Mouse (Mus musculus) right cerebral cortex, adult 18-20 months (tissue): ENCODE measurements around the gene Pdha1.

Experiments used
- DNase-seq: peaks from one replicate; pipeline ENCODE4 v3.0.0; 2022; ENCODE audit warnings: mixed read lengths

Pdha1 gene

GRCm38 (mm10) chrX:160137861-160138717 lies at the start of gene Pdha1:
Pdha1 (minus strand) TSS chrX:160138413.
- DNase-seq: peak; percentile 87

DNA sequence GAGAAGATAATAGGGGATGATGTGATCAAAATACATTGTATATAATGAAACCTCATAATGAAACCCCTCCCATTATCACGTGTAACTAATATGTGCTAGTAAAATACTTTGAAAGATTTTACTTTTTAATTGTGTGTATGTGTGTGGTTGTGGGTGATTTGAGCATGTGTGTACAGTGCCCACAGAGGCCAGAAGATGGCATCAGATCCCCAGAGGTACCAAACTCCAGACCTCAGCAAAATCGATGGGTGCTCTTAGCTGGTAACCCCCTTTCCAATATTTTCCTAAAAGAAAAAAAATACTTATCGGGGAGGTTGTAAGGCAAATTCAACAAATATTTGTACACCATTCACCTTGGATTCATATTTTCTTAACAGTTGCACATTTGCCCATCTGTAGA lies 40.8 kb upstream of the Pdha1 start:
- no peak for DNase-seq

DNA sequence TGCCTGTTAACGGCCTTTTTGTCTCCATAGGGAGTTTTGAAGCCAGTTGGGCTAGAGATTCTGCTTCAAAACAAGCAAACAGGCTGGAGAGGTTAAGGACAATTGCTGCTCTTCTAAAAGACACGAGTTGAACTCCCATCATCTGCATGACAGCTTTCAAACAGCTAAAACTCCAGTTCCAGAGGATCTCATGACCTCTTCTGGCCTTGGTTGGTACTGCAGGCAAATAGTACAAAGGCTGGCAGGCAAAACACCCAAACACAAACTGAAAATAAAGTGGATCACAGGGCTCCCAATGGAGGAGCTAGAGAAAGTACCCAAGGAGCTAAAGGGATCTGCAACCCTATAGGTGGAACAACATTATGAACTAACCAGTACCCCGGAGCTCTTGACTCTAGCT lies 31.9 kb upstream of the Pdha1 start:
- peak; percentile 25 for DNase-seq

DNA sequence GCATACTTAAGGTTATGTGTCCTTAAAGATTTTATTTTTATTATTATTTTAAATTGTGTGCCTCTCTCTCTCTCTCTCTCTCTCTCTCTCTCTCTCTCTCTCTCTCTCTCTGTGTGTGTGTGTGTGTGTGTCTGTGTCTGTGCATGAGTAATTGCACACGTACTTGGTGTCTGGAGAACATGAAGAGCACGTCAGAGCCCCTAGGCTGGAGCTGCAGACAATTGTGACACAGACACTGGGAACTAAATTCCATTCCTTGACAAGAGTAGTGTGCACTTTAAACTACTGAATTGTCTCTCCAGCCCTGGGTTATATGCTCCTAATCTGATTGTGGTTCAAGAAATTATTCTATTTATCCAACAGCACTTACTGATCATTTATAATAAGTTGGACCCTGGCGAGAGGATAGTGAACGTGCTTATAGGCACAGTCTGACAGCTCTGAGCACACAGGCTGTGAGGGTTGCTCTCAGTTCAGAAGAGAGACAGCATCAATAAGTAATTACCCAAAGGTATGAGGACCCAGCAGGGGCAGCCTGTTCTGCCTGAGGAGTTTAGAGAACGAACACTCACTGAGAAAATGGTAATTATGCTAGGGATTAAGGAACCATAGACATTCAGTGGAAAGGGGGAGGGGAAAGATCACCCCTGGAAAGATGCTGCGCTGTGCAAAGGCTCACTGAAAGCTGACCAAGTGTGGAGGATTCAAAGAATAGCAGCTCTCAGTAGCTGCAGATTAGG lies 28.2 kb upstream of the Pdha1 start:
- DNase-seq: no peak

- no peak for DNase-seq
Observed at GRCm38 (mm10) chrX:160164259-160164658, 26.0 kb upstream of the Pdha1 start.

GRCm38 (mm10) chrX:160153147-160153815 lies 15.1 kb upstream of the Pdha1 start:
- no peak for DNase-seq

- DNase-seq: no peak
Observed at GRCm38 (mm10) chrX:160148859-160149258, 10.6 kb upstream of the Pdha1 start.

DNA sequence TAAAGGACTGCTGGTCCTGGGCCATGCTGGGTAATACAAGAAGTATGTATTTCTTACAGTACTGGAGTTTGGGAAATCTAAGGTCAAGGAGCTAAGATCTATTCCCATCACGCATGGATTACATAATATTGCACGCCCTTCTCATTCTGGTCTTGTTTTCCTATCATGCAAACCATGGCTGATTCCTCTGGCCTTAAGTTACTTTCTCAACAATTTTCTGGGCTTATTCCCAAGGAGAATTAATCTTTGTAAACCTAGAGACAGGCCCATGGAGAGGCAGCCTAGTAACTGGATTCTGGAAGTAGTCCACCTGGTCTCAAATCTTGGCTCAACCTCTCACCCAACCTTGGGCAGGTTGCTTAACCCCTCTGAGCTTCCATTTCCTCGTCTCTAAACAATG lies 9.2 kb upstream of the Pdha1 start:
- DNase-seq: no peak

DNA sequence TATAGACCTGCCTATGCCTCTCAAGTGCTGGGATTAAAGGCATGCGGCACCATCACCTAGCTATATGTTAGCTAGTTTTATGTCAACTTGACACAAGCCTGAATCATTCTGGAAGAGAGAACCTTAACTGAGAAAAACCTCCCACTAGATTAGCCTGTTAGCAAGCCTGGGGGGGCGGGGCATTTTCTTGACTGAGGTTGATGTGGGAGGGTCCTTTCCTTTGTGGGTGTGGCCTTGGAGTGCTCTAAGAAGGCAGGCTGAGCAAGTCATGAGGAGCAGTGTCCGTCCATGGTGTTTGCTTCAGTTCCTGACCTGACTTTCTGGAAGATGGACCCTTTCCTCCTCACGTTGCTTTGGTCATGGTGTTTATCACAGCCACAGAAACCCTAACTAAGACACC lies 8.6 kb upstream of the Pdha1 start:
- no peak for DNase-seq

DNA sequence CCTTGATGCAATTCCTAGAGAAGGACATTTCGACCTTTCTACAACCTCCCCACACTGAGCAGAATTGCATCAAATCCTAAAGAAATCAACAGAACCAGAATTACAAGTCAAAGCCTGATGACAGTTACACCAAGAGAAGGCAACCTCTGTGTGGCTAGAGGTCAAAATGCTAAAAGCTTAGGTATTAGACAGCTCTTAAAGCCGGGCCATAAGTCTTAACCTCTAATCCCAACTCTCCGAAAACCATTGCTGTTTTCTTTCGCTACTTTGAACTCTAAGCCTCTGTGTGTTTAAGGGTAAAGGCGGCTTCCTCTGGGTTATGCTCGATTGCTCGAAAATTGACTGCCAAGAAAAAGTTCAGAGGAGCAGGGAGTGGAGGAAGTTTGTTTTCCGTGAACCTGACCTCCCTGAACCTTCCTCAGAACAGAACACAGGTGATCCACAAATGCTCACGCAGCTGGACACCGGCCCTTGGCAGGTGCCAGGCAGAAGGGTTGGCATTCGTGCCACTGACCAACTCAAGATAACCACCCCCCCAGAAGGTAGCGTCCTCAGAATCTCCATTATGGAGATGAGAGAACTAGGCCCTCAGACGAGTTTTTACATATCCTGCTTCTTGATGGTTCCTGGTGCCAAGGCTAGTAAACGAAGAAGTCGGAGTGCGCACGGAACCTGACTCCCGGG lies 894 bp downstream of the Pdha1 start:
- DNase-seq: no peak

- DNase-seq: no peak
Observed at GRCm38 (mm10) chrX:160136153-160136552, 2.1 kb downstream of the Pdha1 start.

DNA sequence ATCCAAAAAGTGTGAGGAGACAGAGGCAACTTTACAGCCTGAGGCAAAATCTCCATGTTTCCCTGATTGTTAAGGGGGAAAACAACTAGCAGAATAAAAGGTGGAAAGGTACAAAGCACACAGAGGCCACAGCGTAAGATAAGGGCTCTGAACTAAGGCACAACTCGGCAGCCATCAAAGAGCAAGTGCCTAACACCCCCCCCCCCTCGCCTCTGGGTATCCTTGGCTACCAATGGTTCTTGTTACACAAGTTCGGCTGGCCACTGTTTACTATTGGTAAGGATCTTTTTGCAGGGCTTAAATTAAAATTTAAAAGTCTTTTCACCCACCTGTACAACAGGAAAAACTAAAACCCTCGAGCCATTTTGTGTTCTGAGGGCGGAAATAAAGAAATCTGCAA lies 2.5 kb downstream of the Pdha1 start:
- no peak for DNase-seq

- no peak for DNase-seq
Observed at GRCm38 (mm10) chrX:160134136-160134843, 3.9 kb downstream of the Pdha1 start.

GRCm38 (mm10) chrX:160116658-160117057 lies 21.6 kb downstream of the Pdha1 start:
- peak; percentile 51 for DNase-seq

DNA sequence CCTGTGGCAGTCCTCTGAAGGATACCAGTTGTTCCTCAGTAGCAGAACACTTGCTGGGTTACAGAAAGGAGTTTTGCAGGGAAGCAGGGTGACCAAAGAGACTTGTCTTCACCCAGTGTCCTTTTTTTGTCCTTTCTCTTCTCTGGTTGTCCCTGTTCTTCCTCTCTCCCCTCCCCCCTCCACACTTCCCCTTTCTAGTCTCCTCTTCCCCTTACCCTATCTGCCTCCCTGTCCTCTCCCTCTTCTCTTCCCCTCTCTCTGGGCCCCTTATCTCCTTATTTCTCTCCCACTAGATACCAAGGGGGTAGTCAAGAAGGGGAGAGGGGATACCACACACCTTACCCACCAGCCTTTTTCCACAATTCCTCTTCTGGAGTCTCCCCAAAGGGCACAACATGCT lies 22.1 kb downstream of the Pdha1 start:
- DNase-seq: no peak

- no peak for DNase-seq
Observed at GRCm38 (mm10) chrX:160113777-160114176, 24.4 kb downstream of the Pdha1 start.

DNA sequence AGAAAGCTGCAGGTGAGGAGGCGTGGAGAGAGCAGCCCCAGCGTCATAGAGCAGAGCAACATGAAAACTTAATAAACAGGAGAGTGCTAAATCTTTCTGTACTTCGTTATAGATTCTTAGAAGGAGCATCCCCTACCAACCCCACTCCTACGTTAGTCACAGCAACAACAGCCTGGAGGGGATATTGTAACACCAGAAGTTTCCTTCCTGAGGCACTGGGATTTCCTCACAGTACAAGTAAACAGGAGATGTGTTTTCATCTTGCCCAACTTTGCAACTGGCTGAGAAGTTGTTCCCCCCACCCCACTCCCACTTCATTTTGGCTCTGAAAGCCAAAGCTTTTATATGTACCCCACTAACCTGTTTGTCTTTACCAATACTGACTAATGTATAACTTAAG lies 30.4 kb downstream of the Pdha1 start:
- no peak for DNase-seq

DNA sequence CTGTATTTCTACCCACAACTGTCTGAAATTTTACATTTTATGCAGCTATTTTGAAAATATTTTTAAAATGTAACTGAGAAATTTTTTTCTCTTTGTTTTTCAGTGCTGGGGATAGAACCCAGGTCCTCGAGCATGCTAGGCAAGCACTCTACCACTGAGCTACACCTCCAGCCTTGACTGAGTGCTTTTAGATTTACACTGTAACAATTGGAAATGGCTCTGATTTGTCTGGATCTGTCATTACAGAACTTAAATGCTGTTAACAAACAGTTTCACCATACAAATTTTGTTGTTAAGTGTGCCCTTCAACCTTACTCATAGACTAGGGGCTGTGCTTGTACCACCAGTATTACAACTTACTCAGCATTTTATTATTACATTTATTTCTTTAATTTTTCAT lies 46.2 kb downstream of the Pdha1 start:
- no peak for DNase-seq
